Mouse (Mus musculus): ENCODE data around the gene Gm4871.

- TF ChIP-seq POLR2A (IDR thresholded peaks at IDR 0.05; ENCODE audit: low read depth, low read length): no peak
- TF ChIP-seq CTCF (IDR thresholded peaks at IDR 0.05; ENCODE audit: extremely low read depth, insufficient read depth, insufficient read length, insufficient replicate concordance): no peak
Observed at GRCm38 (mm10) chr5:145081866-145082613, 49.5 kb upstream of the Gm4871 start.

Data from spleen, adult 2 months (tissue).